Mouse (Mus musculus) left cerebral cortex, postnatal 10 days (tissue): ENCODE measurements at regions not wholly inside any gene's neighbourhood (a gene's known extent, or its start where the extent isn't known, plus 50 kb on each side); places are given as distances from the start of the nearest gene placed in this dataset.
"Not testable (repeated sequence)": the region's sequence is repeated elsewhere in the genome, so short reads cannot be mapped to it uniquely, and the experiment has no call there.

Experiments used
- DNase-seq, 2 experiments: peaks; one replicate each; pipeline ENCODE4 v3.0.0; 2021 to 2022; ENCODE audit warnings: low spot score in 2 of 2, mixed read lengths in 1 of 2; ENCODE audit errors: extremely low spot score in 1 of 2
- intact Hi-C: fragments of 180-260 bp; cut with DNase I; formaldehyde crosslinking; loops from one replicate; pipeline ENCODE4 v1.15.1; 2025

GRCm38 (mm10) chr9:9375304-9375904 lies 136.5 kb upstream of the Arhgap42 start:
- DNase-seq = peak; percentile 70 to 81
- intact Hi-C loops = loop anchor here (2.0 to 10.0 kb wide), 2 partner anchors 327 to 1151 kb away; no protein-coding TSS in a partner anchor

GRCm38 (mm10) chr9:9372594-9372993 lies 133.7 kb upstream of the Arhgap42 start:
- DNase-seq = no peak
- intact Hi-C loops = loop anchor here (5.0 to 10.0 kb wide), 2 partner anchors 670 to 1148 kb away; no protein-coding TSS in a partner anchor

GRCm38 (mm10) chr9:9368731-9369130 lies 129.8 kb upstream of the Arhgap42 start:
- no peak for DNase-seq
- intact Hi-C loops = no loop called here

GRCm38 (mm10) chr9:9342456-9343185 lies 103.7 kb upstream of the Arhgap42 start:
- DNase-seq = no peak
- intact Hi-C loops = no loop called here

GRCm38 (mm10) chr9:9318624-9319023 lies 79.7 kb upstream of the Arhgap42 start:
- intact Hi-C loops = no loop called here
- no peak for DNase-seq

GRCm38 (mm10) chr9:9316021-9316420 lies 77.1 kb upstream of the Arhgap42 start:
- no peak for DNase-seq
- intact Hi-C loops = no loop called here

- intact Hi-C loops = no loop called here
- DNase-seq = no peak
Observed at GRCm38 (mm10) chr9:9312274-9312673, 73.4 kb upstream of the Arhgap42 start.

GRCm38 (mm10) chr9:9311627-9312265 lies 72.8 kb upstream of the Arhgap42 start:
- no peak for DNase-seq
- intact Hi-C loops = no loop called here

- intact Hi-C loops, DNase-seq: not testable (repeated sequence)
Observed at GRCm38 (mm10) chr9:9311040-9311583, 72.2 kb upstream of the Arhgap42 start.

GRCm38 (mm10) chr9:9290767-9291166 lies 51.9 kb upstream of the Arhgap42 start:
- peak in 1 of 2 experiments; percentile 32 for DNase-seq
- intact Hi-C loops = no loop called here

GRCm38 (mm10) chr9:9289570-9289969 lies 50.7 kb upstream of the Arhgap42 start:
- intact Hi-C loops = no loop called here
- no peak for DNase-seq
